In the genomic region with DNA sequence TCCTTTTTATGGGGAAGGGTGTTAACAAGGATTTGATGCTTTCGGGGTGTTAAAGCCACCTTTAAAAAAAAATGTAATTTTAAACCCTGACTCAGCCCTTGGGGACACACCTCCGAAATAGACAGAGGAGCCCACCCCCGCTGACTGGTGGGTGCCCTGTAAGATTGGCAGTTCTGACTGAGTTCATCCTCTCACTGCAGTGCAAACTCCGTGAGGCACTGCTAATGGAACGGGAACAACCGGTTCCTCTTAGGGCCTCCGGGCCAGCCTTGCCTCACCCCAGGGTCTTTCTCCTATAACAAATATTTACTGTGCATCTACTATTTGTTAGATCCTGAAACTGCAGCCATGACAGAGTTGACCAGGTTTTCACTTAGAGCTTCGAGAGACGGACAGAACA, we compare ENCODE assay signal across 23 mouse cellular contexts. TPM values are rescaled to one million over a fixed set of nuclear protein-coding genes. Genes with fewer than 3 reads are reported as not detected.
DNase-seq lines count a peak whose midpoint lies in the region; ATAC-seq and TF ChIP-seq lines count a peak whose summit lies in the region.
"Had no signal": no experiment of that assay in that cellular context is flagged by ENCODE, and none has a peak within 500 bp of the region (broad histone marks: within the 10 kb centered on the region; RNA-seq: fewer than 3 reads in every experiment).

No protein-coding gene starts in this region.

- H3K9ac ChIP-seq in lung, embryonic 14.5 days, result no peak overlapping the region
- H3K9ac ChIP-seq in embryonic facial prominence, embryonic 14.5 days (ENCODE audit: low read depth, low read length), result no peak overlapping the region
- no peak overlapping the region for H3K9ac ChIP-seq in stomach, embryonic 16.5 days (ENCODE audit: low read length)
- H3K9ac ChIP-seq: forebrain, embryonic 15.5 days; liver, embryonic 15.5 days; midbrain, embryonic 12.5 days had no signal

- H3K27me3 ChIP-seq in lung, embryonic 14.5 days (ENCODE audit: insufficient read depth, low read length), result no peaks in the 10 kb centered on the region
- H3K27me3 ChIP-seq in embryonic facial prominence, embryonic 10.5 days (replicated peaks; ENCODE audit: low read depth, poor library complexity, severe bottlenecking), result no peaks in the 10 kb centered on the region
- H3K27me3 ChIP-seq in embryonic facial prominence, embryonic 14.5 days (replicated peaks; ENCODE audit: control insufficient read depth, insufficient read depth, low read length), result no peaks in the 10 kb centered on the region
- H3K27me3 ChIP-seq in stomach, embryonic 16.5 days (ENCODE audit: control insufficient read depth, insufficient read depth, low read length), result no peaks in the 10 kb centered on the region
- H3K27me3 ChIP-seq: forebrain, embryonic 15.5 days; liver, embryonic 15.5 days; midbrain, embryonic 12.5 days had no signal

- no peaks in the 10 kb centered on the region for H3K36me3 ChIP-seq in lung, embryonic 14.5 days (ENCODE audit: insufficient read depth)
- H3K36me3 ChIP-seq in embryonic facial prominence, embryonic 10.5 days (replicated peaks), result no peaks in the 10 kb centered on the region
- H3K36me3 ChIP-seq in embryonic facial prominence, embryonic 14.5 days (ENCODE audit: control insufficient read depth, insufficient read depth, low read length), result no peaks in the 10 kb centered on the region
- no peaks in the 10 kb centered on the region for H3K36me3 ChIP-seq in stomach, embryonic 16.5 days (ENCODE audit: control insufficient read depth, insufficient read depth, low read length)
- H3K36me3 ChIP-seq: forebrain, embryonic 10.5 days; forebrain, embryonic 15.5 days; liver, embryonic 15.5 days; midbrain, embryonic 12.5 days had no signal

- H3K27ac ChIP-seq in lung, embryonic 14.5 days (ENCODE audit: low read depth), result no peak overlapping the region
- no peak overlapping the region for H3K27ac ChIP-seq in embryonic facial prominence, embryonic 10.5 days (replicated peaks)
- no peak overlapping the region for H3K27ac ChIP-seq in embryonic facial prominence, embryonic 14.5 days (replicated peaks; ENCODE audit: low read depth, low read length)
- no peak overlapping the region; the same call in 1 of the 2 replicates for H3K27ac ChIP-seq in stomach, embryonic 16.5 days (ENCODE audit: low read length)
- H3K27ac ChIP-seq: forebrain, embryonic 10.5 days; forebrain, embryonic 15.5 days; liver, embryonic 15.5 days; midbrain, embryonic 12.5 days had no signal

- peak; percentile 42 for DNase-seq in lung, embryonic 14.5 days
- no peak for DNase-seq in lung, postnatal 36 days
- DNase-seq in embryonic facial prominence, embryonic 10.5 days (ENCODE audit: low spot score), result peak; percentile 16
- peak; percentile 59 for DNase-seq in embryonic facial prominence, embryonic 14.5 days (ENCODE audit: low spot score)
- DNase-seq in retina, embryonic 14.5 days (ENCODE audit: low spot score), result no peak
- DNase-seq: adrenal gland, postnatal 25 days; B cell, adult 2 months; cerebellum, adult 18-20 months; cerebellum, postnatal 10 days; heart, postnatal 14 days; kidney, adult 11 months; kidney, postnatal 25 days; liver; lung, postnatal 4 days; right cerebral cortex, postnatal 4 days had no signal

- 63% methylated on average over 9 of the region's 9 CpGs for WGBS in lung, embryonic 14.5 days
- 75% methylated on average over 9 of the region's 9 CpGs for WGBS in embryonic facial prominence, embryonic 10.5 days
- 71% methylated on average over 9 of the region's 9 CpGs for WGBS in embryonic facial prominence, embryonic 14.5 days
- 60% methylated on average over 9 of the region's 9 CpGs for WGBS in stomach, embryonic 16.5 days

- ATAC-seq in lung, embryonic 14.5 days (ENCODE audit: insufficient read depth), result no peak
- no peak for ATAC-seq in embryonic facial prominence, embryonic 14.5 days (ENCODE audit: low read depth)
- peak; percentile 76 for ATAC-seq in stomach, embryonic 16.5 days (ENCODE audit: insufficient read depth, low FRiP score)
- ATAC-seq in erythroid progenitor cell, adult 5-6 weeks (replicated peaks; ENCODE audit: low FRiP score, poor library complexity, severe bottlenecking), result no peak
- ATAC-seq: forebrain, embryonic 15.5 days; hindbrain, embryonic 16.5 days had no signal

- no peak overlapping the region for H3K4me2 ChIP-seq in lung, embryonic 14.5 days
- H3K4me2 ChIP-seq in embryonic facial prominence, embryonic 14.5 days (ENCODE audit: low read depth, low read length), result no peak overlapping the region
- no peak overlapping the region for H3K4me2 ChIP-seq in stomach, embryonic 16.5 days (ENCODE audit: low read depth, low read length)
- H3K4me2 ChIP-seq: forebrain, embryonic 15.5 days; liver, embryonic 15.5 days; midbrain, embryonic 12.5 days had no signal

- H3K4me3 ChIP-seq in lung, embryonic 14.5 days (ENCODE audit: low read depth, low read length), result no peak overlapping the region
- no peak overlapping the region for H3K4me3 ChIP-seq in embryonic facial prominence, embryonic 10.5 days
- no peak overlapping the region for H3K4me3 ChIP-seq in embryonic facial prominence, embryonic 14.5 days (ENCODE audit: low read depth, low read length)
- no peak overlapping the region for H3K4me3 ChIP-seq in stomach, embryonic 16.5 days (replicated peaks; ENCODE audit: low read length)
- H3K4me3 ChIP-seq: forebrain, embryonic 10.5 days; forebrain, embryonic 15.5 days; liver, embryonic 15.5 days; megakaryocyte, embryonic 14.5 days; midbrain, embryonic 12.5 days had no signal

- no peaks in the 10 kb centered on the region for H3K9me3 ChIP-seq in lung, embryonic 14.5 days (ENCODE audit: low read depth, low read length)
- no peaks in the 10 kb centered on the region for H3K9me3 ChIP-seq in embryonic facial prominence, embryonic 10.5 days
- no peaks in the 10 kb centered on the region for H3K9me3 ChIP-seq in embryonic facial prominence, embryonic 14.5 days (ENCODE audit: control insufficient read depth, low read length)
- no peaks in the 10 kb centered on the region for H3K9me3 ChIP-seq in stomach, embryonic 16.5 days (replicated peaks; ENCODE audit: control insufficient read depth, low read length)
- H3K9me3 ChIP-seq: forebrain, embryonic 10.5 days; forebrain, embryonic 15.5 days; liver, embryonic 15.5 days; megakaryocyte, embryonic 14.5 days; midbrain, embryonic 12.5 days had no signal

- no peak for TF ChIP-seq CTCF in lung, embryonic 14.5 days (IDR thresholded peaks at IDR 0.05; ENCODE audit: low read depth)

- no peaks in the 10 kb centered on the region for H3K4me1 ChIP-seq in lung, embryonic 14.5 days (ENCODE audit: insufficient read depth)
- H3K4me1 ChIP-seq in embryonic facial prominence, embryonic 10.5 days, result no peaks in the 10 kb centered on the region
- no peaks in the 10 kb centered on the region for H3K4me1 ChIP-seq in embryonic facial prominence, embryonic 14.5 days (ENCODE audit: control insufficient read depth, insufficient read depth, low read length)
- no peaks in the 10 kb centered on the region for H3K4me1 ChIP-seq in stomach, embryonic 16.5 days (ENCODE audit: control insufficient read depth, insufficient read depth, low read length)
- H3K4me1 ChIP-seq: forebrain, embryonic 10.5 days; forebrain, embryonic 15.5 days; liver, embryonic 15.5 days; midbrain, embryonic 12.5 days had no signal

RNA-seq across cellular contexts. Expression of a gene that starts 18.9 kb away (rescaled TPM):
- 26.7 and 27.5 TPM in 2 replicates for polyA plus RNA-seq in lung, embryonic 14.5 days (2014; fragmentation: Nextera tagmentation; extraction: Ambion mirVana)
- 32.8 and 33.0 TPM in 2 replicates for polyA plus RNA-seq in embryonic facial prominence, embryonic 10.5 days (2016; fragmentation: Nextera tagmentation; extraction: Ambion mirVana)
- polyA plus RNA-seq in embryonic facial prominence, embryonic 14.5 days (2014; fragmentation: Nextera tagmentation; extraction: Ambion mirVana), result 19.5 and 21.4 TPM in 2 replicates
- polyA plus RNA-seq in stomach, embryonic 16.5 days (2015; fragmentation: Nextera tagmentation; extraction: Ambion mirVana), result 11.9 and 13.6 TPM in 2 replicates
- total RNA-seq in erythroid progenitor cell, adult 5-6 weeks (2015; ENCODE audit: low replicate concordance), result 5.0 and 7.2 TPM in 2 replicates
- 4.1 and 5.6 TPM in 2 replicates for total RNA-seq in erythroid progenitor cell, adult 5-6 weeks (2017; ENCODE audit: low replicate concordance)

Comparison
In these comparisons a context has a peak if more than half of its experiments do, and no peak if none do; other contexts are left out.
1. DNase-seq: peak in lung, embryonic 14.5 days (single experiment), embryonic facial prominence, embryonic 10.5 days (single experiment) and embryonic facial prominence, embryonic 14.5 days (single experiment); none in lung, postnatal 36 days (single experiment) and retina, embryonic 14.5 days (single experiment).